Mouse (Mus musculus): ENCODE measurements around the gene Fry. TPM values are rescaled to one million over a fixed set of nuclear protein-coding genes. Genes with fewer than 3 reads are reported as not detected.

Fry gene
- polyA plus RNA-seq, 1 experiment from 2014 or later: 3.2 TPM

- Histone ChIP-seq H3K4me2 (ENCODE audit: low read depth, low read length) (no peak overlapping the region), H3K4me3 (ENCODE audit: low read depth, low read length) (no peak overlapping the region), H3K9me3 (ENCODE audit: low read length) (peaks cover 3% of the 10 kb centered on the region; the same call in 1 of the 2 replicates), H3K9ac (replicated peaks) (no peak overlapping the region), H3K27me3 (ENCODE audit: insufficient read depth, low read length) (no peaks in the 10 kb centered on the region), H3K4me1 (ENCODE audit: insufficient read depth) (no peaks in the 10 kb centered on the region), H3K27ac (ENCODE audit: low read depth) (no peak overlapping the region), H3K36me3 (replicated peaks; ENCODE audit: insufficient read depth, low read length) (no peaks in the 10 kb centered on the region; the same call in 1 of the 2 replicates)
- TF ChIP-seq EP300 (IDR thresholded peaks at IDR 0.05; ENCODE audit: low read depth): no peak
- TF ChIP-seq CTCF (IDR thresholded peaks at IDR 0.05; ENCODE audit: low read depth): no peak
- DNase-seq (no peak), ATAC-seq (no peak)
- 82% methylated on average over 3 of the region's 3 CpGs for WGBS (ENCODE audit: insufficient replicate concordance)
These were observed 223.7 kb downstream of the Fry start for GRCm38 (mm10) chr5:150342139-150342538.

- peaks cover 3% of the 10 kb centered on the region; the same call in 1 of the 2 replicates for H3K9me3 ChIP-seq (ENCODE audit: low read length)
- H3K4me3 ChIP-seq (ENCODE audit: low read depth, low read length): no peak overlapping the region
- no peak overlapping the region for H3K27ac ChIP-seq (ENCODE audit: low read depth)
- peaks cover 7% of the 10 kb centered on the region; the same call in 1 of the 2 replicates for H3K36me3 ChIP-seq (replicated peaks; ENCODE audit: insufficient read depth, low read length)
- TF ChIP-seq CTCF (IDR thresholded peaks at IDR 0.05; ENCODE audit: low read depth): no peak
- no peak for TF ChIP-seq EP300 (IDR thresholded peaks at IDR 0.05; ENCODE audit: low read depth)
- 85% methylated on average over 7 of the region's 7 CpGs for WGBS (ENCODE audit: insufficient replicate concordance)
- DNase-seq (no peak), ATAC-seq (no peak)
- H3K9ac ChIP-seq (replicated peaks): no peak overlapping the region
- H3K4me1 ChIP-seq (ENCODE audit: insufficient read depth): no peaks in the 10 kb centered on the region
- no peak overlapping the region for H3K4me2 ChIP-seq (ENCODE audit: low read depth, low read length)
- H3K27me3 ChIP-seq (ENCODE audit: insufficient read depth, low read length): no peaks in the 10 kb centered on the region
These were observed 227.5 kb downstream of the Fry start for GRCm38 (mm10) chr5:150345946-150346345.

GRCm38 (mm10) chr5:150346378-150346777, 227.9 kb downstream of the Fry start:
- no peak overlapping the region for H3K4me3 ChIP-seq (ENCODE audit: low read depth, low read length)
- H3K4me1 ChIP-seq (ENCODE audit: insufficient read depth): no peaks in the 10 kb centered on the region
- ATAC-seq: no peak
- H3K4me2 ChIP-seq (ENCODE audit: low read depth, low read length): no peak overlapping the region
- no peak overlapping the region for H3K27ac ChIP-seq (ENCODE audit: low read depth)
- no peaks in the 10 kb centered on the region for H3K27me3 ChIP-seq (ENCODE audit: insufficient read depth, low read length)
- H3K36me3 ChIP-seq (replicated peaks; ENCODE audit: insufficient read depth, low read length): peaks cover 7% of the 10 kb centered on the region; the same call in 1 of the 2 replicates
- peaks cover 3% of the 10 kb centered on the region; the same call in 1 of the 2 replicates for H3K9me3 ChIP-seq (ENCODE audit: low read length)
- 74% methylated on average over 4 of the region's 4 CpGs for WGBS (ENCODE audit: insufficient replicate concordance)
- no peak overlapping the region for H3K9ac ChIP-seq (replicated peaks)
- TF ChIP-seq CTCF (IDR thresholded peaks at IDR 0.05; ENCODE audit: low read depth) (no peak), EP300 (IDR thresholded peaks at IDR 0.05; ENCODE audit: low read depth) (no peak)
- no peak for DNase-seq

- no peak overlapping the region for H3K27ac ChIP-seq (ENCODE audit: low read depth)
- DNase-seq (no peak), ATAC-seq (no peak)
- H3K4me3 ChIP-seq (ENCODE audit: low read depth, low read length): no peak overlapping the region
- H3K4me2 ChIP-seq (ENCODE audit: low read depth, low read length): no peak overlapping the region
- H3K27me3 ChIP-seq (ENCODE audit: insufficient read depth, low read length): no peaks in the 10 kb centered on the region
- 82% methylated on average over 2 of the region's 2 CpGs for WGBS (ENCODE audit: insufficient replicate concordance)
- peaks cover 3% of the 10 kb centered on the region; the same call in 1 of the 2 replicates for H3K9me3 ChIP-seq (ENCODE audit: low read length)
- peaks cover 7% of the 10 kb centered on the region; the same call in 1 of the 2 replicates for H3K36me3 ChIP-seq (replicated peaks; ENCODE audit: insufficient read depth, low read length)
- H3K4me1 ChIP-seq (ENCODE audit: insufficient read depth): no peaks in the 10 kb centered on the region
- TF ChIP-seq CTCF (IDR thresholded peaks at IDR 0.05; ENCODE audit: low read depth) (peak; percentile 22; the same call in 1 of the 2 replicates), EP300 (IDR thresholded peaks at IDR 0.05; ENCODE audit: low read depth) (no peak)
- H3K9ac ChIP-seq (replicated peaks): no peak overlapping the region
These were observed 229.4 kb downstream of the Fry start for GRCm38 (mm10) chr5:150347845-150348244.

- DNase-seq (no peak), ATAC-seq (no peak)
- Histone ChIP-seq H3K4me3 (ENCODE audit: low read depth, low read length) (no peak overlapping the region), H3K36me3 (replicated peaks; ENCODE audit: insufficient read depth, low read length) (peaks cover 7% of the 10 kb centered on the region; the same call in 1 of the 2 replicates), H3K9me3 (ENCODE audit: low read length) (peaks cover 3% of the 10 kb centered on the region; the same call in 1 of the 2 replicates), H3K4me1 (ENCODE audit: insufficient read depth) (no peaks in the 10 kb centered on the region), H3K27ac (ENCODE audit: low read depth) (no peak overlapping the region), H3K27me3 (ENCODE audit: insufficient read depth, low read length) (no peaks in the 10 kb centered on the region), H3K4me2 (ENCODE audit: low read depth, low read length) (no peak overlapping the region), H3K9ac (replicated peaks) (no peak overlapping the region)
- TF ChIP-seq EP300 (IDR thresholded peaks at IDR 0.05; ENCODE audit: low read depth) (no peak), CTCF (IDR thresholded peaks at IDR 0.05; ENCODE audit: low read depth) (no peak)
- no CpG with 5 or more reads among the region's 1 CpGs for WGBS (ENCODE audit: insufficient replicate concordance)
These were observed 229.9 kb downstream of the Fry start for GRCm38 (mm10) chr5:150348302-150348701.

- 56% methylated on average over 2 of the region's 2 CpGs for WGBS (ENCODE audit: insufficient replicate concordance)
- TF ChIP-seq EP300 (IDR thresholded peaks at IDR 0.05; ENCODE audit: low read depth) (no peak), CTCF (IDR thresholded peaks at IDR 0.05; ENCODE audit: low read depth) (no peak)
- no peak for ATAC-seq
These were observed 232.7 kb downstream of the Fry start for GRCm38 (mm10) chr5:150351191-150351590.

More at GRCm38 (mm10) chr5:150351191-150351590, 232.7 kb downstream of the Fry start:
- peaks cover 7% of the 10 kb centered on the region; the same call in 1 of the 2 replicates for H3K36me3 ChIP-seq (replicated peaks; ENCODE audit: insufficient read depth, low read length)
- H3K27ac ChIP-seq (ENCODE audit: low read depth): no peak overlapping the region
- no peak for DNase-seq
- no peak overlapping the region for H3K9ac ChIP-seq (replicated peaks)
- no peak overlapping the region for H3K4me2 ChIP-seq (ENCODE audit: low read depth, low read length)
- no peaks in the 10 kb centered on the region for H3K4me1 ChIP-seq (ENCODE audit: insufficient read depth)
- H3K9me3 ChIP-seq (ENCODE audit: low read length): peaks cover 3% of the 10 kb centered on the region; the same call in 1 of the 2 replicates
- H3K27me3 ChIP-seq (ENCODE audit: insufficient read depth, low read length): no peaks in the 10 kb centered on the region
- no peak overlapping the region for H3K4me3 ChIP-seq (ENCODE audit: low read depth, low read length)
